Mouse (Mus musculus): Measurements from ENCODE around the gene Ppm1d. TPM values are rescaled to one million over a fixed set of nuclear protein-coding genes. Genes with fewer than 3 reads are reported as not detected.

Ppm1d gene
- 2.4 TPM for polyA plus RNA-seq (2017; shearing (Covaris generic))

DNA sequence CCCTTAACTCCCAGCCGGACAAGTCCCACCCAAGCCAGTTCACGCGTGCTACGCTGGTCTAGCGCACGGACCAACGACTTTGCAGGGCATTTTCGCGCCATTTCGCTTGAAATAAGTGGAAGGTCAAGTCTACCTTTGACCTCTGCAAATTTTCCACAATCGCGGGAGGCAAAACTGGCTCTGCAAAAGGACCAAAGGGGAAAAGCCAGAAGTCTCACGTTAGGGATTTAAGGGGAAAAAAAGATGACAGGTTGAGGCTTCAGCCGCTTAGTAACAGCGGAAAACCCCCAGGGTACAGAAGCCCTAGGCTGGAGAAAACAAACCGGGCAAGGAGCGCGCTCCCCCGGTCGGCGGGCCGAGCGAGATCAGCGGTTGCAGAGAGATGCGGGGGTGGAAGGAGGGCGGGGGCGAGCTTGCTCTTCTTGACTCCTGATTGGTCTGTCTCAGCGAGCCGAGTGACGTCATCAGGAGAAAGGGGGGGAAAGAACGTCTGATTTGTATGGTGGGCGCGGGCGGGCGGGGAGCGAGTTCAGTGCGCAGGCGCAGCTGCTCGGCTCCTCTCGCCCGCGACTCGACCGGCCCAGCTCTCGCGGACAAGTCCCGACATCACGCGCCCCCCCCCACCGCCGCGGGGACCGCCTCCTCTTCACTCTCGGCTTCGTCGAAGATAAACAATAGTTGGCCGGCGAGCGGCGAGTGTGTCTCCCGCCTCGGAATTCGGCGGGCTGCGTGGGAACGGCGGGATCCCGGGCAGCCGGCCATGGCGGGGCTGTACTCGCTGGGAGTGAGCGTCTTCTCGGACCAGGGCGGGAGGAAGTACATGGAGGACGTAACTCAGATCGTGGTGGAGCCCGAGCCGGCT lies at the start of gene Ppm1d:
Gene Ppm1d, plus strand, starts transcription at position 532 of the 862 bp plus-strand sequence.

DNA sequence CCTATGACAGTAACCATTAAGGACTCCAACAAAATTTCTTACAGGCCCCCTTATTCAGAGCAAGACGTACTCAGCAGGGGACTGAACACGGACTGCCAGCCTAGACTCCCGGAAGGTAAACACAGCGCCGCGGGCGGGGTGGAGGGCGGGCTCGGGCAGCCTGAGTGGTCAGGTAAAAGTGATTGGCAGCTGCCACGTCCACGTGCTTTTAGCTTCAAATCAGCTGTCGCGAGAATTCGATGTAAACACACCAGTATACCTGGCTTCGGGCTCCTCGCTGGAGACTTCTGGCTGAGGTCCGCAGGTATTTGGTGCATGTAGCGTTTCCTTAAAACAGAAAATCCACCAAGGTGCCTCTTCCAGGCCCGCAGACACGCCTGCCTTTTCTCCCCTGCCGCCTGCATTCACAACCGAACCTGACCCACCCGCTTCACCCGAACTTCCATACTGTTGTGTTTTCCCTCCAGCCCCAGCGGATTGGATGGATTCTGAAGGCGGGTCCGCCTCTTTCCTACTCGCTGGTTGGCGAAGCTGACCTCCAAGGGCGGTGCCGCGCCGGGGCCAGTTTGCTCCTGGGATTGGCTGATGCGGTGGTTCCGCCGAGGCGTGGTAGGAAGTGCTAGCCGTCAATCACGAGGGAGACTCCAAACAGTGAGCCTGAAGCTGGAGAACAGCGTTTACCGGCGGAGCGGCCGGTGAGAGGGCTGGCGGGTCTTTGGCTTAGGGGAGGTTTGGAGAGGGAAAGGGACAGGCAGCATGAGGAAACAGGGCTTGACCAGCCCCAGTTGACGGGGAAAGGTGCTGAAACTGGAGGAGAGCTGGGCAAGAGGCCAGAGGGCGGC lies 41.7 kb downstream of the Ppm1d start, which contains the start of gene Bcas3:
Gene Bcas3, plus strand, starts transcription at position 629 of the 842 bp plus-strand sequence.

Other genes with a start within 250 kb of the Ppm1d start
- gene Usp32, start 171.1 kb upstream of the Ppm1d start, polyA plus RNA-seq (2017; shearing (Covaris generic)) = 15.8 TPM
- not detected for gene 1700125H20Rik, start 140.8 kb upstream of the Ppm1d start, polyA plus RNA-seq (2017; shearing (Covaris generic))
- gene Appbp2, start 76.1 kb upstream of the Ppm1d start, polyA plus RNA-seq (2017; shearing (Covaris generic)) = 14.1 TPM
- gene Bcas3, start 41.9 kb downstream of the Ppm1d start, polyA plus RNA-seq (2017; shearing (Covaris generic)) = 75.3 TPM

Data from inflammation-experienced regulatory T-cells, adult 16 weeks (primary cell).